Mouse (Mus musculus): ENCODE measurements around the gene Snx6. TPM values are rescaled to one million over a fixed set of nuclear protein-coding genes. Genes with fewer than 3 reads are reported as not detected.

Gene Snx6
- total RNA-seq, 1 experiment from 2014 or later, result 74.9 TPM

DNA sequence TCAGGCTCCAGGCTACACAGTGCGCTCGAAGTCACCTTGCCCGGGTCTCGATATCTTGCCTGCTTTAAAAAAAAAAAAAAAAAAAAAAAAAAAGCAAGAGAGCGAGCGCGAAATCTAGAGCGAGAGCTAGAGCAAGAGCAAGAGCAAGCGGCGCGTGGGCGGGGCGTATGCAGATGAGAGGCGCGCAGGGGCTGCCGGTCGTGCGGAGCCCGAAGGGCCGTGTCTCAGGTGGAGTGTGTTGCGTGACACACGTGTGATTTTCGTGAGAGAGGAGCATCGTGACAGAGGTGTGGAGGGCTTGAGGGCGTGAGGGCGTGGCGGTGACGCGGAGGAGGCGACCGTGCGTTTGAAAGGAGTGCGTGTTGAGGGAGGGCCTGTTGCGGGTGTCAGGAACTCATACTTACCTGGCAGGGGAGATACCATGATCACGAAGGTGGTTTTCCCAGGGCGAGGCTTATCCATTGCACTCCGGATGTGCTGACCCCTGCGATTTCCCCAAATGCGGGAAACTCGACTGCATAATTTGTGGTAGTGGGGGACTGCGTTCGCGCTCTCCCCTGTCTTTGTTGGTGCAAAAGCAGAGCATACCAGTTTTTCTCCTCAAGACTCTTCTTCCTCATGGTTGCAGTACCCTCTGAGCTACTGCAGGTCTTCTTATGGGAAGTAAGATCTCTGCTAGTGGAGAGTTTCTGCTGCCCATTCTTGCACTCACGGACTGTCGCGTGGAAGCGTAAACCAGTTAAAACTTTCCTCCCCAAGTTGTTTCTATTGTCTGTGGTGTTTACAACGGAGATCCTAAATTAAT is 81.5 kb downstream of the Snx6 start:
- peak; percentile 30 for ATAC-seq (replicated peaks; ENCODE audit: low read depth, poor library complexity, severe bottlenecking)

DNA sequence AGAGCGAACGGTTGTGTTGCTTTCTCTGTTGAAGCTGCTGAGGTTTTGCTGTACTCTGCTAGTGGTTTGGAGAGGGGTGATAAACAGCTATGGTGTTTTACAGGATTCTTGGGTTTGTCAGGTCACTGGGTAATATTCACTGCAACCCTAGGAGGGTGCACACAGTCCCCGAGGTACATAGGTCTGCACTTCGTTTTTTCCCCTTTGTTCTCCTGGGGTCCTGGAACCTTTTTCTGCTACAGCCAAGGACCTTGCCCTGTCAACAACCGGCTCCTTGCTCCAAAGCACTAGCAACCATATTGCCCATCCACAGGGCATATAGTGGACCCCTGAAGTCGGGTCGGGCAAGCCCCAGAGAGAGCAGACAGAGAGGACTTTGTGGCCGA is 85.0 kb downstream of the Snx6 start:
- ATAC-seq (replicated peaks; ENCODE audit: low read depth, poor library complexity, severe bottlenecking), result peak; percentile 55

DNA sequence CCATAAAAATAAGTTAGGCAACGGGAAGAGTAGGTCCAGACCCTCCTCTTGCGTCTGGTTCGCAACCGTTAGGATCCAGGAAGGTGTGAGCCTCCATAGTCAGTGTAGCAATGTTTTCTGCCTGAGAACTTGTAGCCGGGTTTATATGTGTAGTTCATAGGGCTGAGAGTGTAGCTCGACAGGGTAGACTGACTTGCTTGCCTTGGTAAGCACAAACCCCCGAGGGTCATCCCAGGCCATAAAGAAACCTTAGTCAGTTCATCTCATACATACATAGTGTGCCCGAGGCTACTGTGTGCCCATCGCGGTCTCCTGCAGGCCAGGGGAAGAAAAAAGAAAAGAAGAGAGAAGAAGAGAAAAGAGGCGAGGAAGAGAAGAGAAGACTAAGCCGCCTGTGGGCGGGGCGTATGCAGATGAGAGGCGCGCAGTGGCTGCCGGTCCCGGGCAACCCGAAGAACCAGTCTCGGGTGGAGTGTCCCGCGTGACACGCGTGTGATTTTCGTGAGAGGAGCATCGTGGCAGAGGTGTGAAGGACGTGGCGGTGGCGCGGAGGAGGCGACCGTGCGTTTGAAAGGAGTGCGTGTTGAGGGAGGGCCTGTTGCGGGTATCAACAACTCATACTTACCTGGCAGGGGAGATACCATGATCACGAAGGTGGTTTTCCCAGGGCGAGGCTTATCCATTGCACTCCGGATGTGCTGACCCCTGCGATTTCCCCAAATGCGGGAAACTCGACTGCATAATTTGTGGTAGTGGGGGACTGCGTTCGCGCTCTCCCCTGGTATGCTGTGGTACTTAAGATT is 85.6 kb downstream of the Snx6 start:
- peak; percentile 13 for ATAC-seq (replicated peaks; ENCODE audit: low read depth, poor library complexity, severe bottlenecking)

DNA sequence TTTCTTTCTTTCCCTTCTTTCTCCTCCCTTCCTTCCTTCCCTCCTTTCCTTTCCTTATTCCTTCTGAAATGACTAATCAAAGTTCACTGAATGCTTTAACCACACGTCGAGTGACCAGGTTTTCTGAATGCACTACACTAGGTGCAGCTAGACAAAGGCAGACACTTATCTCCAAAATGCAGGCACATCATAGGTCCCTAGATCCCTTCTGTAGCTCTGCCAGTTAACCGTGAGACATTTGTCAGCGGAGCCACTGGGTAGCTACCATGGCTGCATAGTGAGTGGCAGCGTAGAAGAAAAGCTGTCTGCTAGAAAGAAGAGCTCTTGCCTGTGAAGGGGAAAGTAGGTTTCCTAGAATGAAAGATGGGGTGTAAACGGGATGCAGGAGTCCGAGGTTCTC is 96.1 kb downstream of the Snx6 start:
- ATAC-seq (replicated peaks; ENCODE audit: low read depth, poor library complexity, severe bottlenecking), result no peak

DNA sequence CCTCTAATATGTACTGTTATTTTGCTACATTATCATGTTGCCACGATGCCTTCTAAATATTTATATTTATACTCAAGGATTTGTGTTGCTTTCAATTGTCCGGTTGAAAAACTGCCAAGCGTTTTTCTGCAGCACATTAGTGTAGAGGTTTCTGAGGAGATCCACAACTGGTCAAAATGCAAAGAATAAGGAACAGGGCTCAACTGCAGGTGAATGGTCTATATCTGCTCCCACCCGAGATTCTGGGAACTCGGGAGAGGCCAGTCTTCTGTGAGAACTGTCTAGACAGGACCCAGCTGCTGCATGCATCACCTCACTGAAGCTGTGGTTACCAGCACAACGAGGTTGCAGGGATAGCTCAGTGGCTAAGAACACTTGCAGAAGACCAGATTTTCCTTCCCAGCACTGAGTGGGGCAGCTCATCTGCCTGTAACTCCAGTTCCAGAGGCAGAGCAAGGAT is 97.7 kb downstream of the Snx6 start:
- ATAC-seq (replicated peaks; ENCODE audit: low read depth, poor library complexity, severe bottlenecking), result no peak

DNA sequence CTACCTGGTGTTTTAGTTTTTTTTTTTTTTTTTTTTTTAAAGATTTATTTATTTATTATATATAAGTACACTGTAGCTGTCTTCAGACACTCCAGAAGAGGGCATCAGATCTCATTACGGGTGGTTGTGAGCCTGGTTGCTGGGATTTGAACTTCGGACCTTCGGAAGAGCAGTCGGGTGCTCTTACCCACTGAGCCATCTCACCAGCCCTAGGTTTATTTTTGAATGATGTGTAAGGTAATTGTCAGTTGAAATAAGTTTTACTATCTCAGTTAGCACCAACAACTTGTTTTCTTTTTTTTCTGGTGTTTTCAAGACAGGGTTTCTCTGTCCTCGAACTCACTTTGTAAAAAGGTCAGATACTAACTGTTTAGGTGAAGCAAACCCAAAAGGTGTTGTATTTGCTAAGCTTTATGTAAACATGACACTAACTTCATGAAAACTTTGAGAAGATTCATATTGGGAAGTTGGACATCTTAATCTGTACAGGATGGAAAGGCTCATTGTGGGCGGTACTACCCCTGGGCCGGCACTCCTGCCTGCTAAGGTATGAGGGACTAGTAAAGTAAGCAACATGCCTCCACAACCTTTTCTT is 98.4 kb downstream of the Snx6 start:
- peak; percentile 50 for ATAC-seq (replicated peaks; ENCODE audit: low read depth, poor library complexity, severe bottlenecking)

Other genes with a start within 250 kb of the Snx6 start
- gene Sptssa, start 139.1 kb downstream of the Snx6 start, total RNA-seq (2017), result 150 and 163 TPM in 2 replicates
- 55.4 and 62.9 TPM in 2 replicates for gene Eapp, start 99.8 kb downstream of the Snx6 start, total RNA-seq (2017)
- gene Cfl2, start 67.2 kb upstream of the Snx6 start, total RNA-seq (2017), result 18.6 and 39.9 TPM in 2 replicates
- gene Gm20403, start 190.8 kb upstream of the Snx6 start, total RNA-seq (2017), result not detected in 2 replicates
- 98.0 and 152 TPM in 2 replicates for gene Baz1a, start 218.6 kb upstream of the Snx6 start, total RNA-seq (2017)